Mouse (Mus musculus): ENCODE data around the gene Lars2. TPM values are rescaled to one million over a fixed set of nuclear protein-coding genes. Genes with fewer than 3 reads are reported as not detected.
"Not testable (repeated sequence)": the region's sequence is repeated elsewhere in the genome, so short reads cannot be mapped to it uniquely, and the experiment has no call there.

The Lars2 gene
- polyA plus RNA-seq, 1 experiment from 2014 or later = 1,259 TPM

DNA sequence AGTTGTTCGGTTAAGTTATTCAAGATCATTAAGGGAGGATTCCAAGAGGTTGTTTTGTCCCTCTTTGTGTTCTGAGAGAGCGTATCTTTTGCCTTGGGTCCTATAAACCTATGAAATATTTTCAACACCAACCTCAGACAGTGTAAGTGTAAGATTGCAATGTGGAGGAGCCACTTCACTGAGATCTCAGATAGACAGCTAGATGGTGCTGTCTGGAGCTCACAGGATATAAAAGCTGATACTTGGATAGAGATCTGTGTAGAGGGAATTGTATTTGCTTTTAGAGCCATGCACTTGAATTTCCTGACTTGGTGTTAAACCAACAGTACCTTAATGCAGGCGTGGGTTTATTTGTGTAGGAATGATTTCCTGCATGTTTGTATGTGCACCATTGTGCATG is 35.5 kb downstream of the Lars2 start:
- H3K9ac ChIP-seq = no peak overlapping the region
- H3K4me1 ChIP-seq = peaks cover 6% of the 10 kb centered on the region; the same call in 1 of the 2 replicates
- 93% methylated on average over 3 of the region's 3 CpGs for whole genome bisulfite sequencing
- H3K27ac ChIP-seq = no peak overlapping the region
- H3K4me2 ChIP-seq = no peak overlapping the region
- no peak overlapping the region for H3K4me3 ChIP-seq (replicated peaks)
- ATAC-seq (ENCODE audit: low FRiP score) = no peak
- H3K9me3 ChIP-seq = no peaks in the 10 kb centered on the region
- H3K27me3 ChIP-seq = no peaks in the 10 kb centered on the region
- H3K36me3 ChIP-seq (replicated peaks) = peaks cover 9% of the 10 kb centered on the region; the same call in 1 of the 2 replicates

DNA sequence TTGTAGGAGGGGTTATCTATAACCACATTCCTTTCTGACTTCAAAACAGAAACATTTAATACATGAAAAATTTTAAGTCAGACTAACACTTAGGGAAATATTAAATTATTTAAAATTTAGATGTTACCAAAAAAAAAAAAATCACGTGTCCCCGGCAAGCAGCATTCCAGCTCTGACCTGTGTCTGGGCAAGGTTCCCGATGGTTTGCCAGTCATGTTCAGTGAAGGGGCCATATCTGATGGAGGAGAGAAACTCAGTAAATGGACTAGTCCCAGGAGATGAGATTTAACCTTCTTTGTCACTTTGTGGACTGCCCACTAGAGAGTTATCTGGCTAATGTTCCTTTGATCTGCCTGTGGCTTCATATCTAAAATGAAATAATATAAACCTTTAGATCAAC is 36.3 kb downstream of the Lars2 start:
- Histone ChIP-seq H3K9ac (no peak overlapping the region), H3K4me1 (peaks cover 1% of the 10 kb centered on the region; the same call in 1 of the 2 replicates), H3K4me3 (replicated peaks) (no peak overlapping the region), H3K27ac (no peak overlapping the region), H3K4me2 (no peak overlapping the region), H3K36me3 (replicated peaks) (peaks cover 9% of the 10 kb centered on the region; the same call in 1 of the 2 replicates), H3K9me3 (no peaks in the 10 kb centered on the region), H3K27me3 (no peaks in the 10 kb centered on the region)
- no peak for ATAC-seq (ENCODE audit: low FRiP score)
- WGBS = 91% methylated on average over 3 of the region's 3 CpGs

DNA sequence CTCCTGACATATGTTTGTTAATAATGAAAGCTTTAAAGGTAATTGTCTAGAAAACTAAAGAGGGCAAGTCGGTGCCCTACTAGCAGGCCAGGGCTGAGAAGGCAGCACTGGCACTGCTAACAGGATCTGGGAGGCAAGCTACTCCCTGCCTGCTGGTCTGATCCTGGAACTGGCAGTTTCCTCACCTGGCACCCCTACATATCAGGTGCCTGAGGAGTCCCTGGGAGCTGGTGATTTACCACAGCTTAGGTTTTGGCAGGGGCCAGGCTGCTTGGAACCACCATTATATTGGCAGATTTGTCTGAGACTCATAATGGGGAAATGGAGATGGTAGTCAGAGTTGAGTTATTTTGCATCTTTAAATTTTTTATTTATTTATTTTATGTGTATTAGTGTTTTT is 38.5 kb downstream of the Lars2 start:
- Histone ChIP-seq H3K4me2 (no peak overlapping the region), H3K4me1 (no peaks in the 10 kb centered on the region), H3K9me3 (no peaks in the 10 kb centered on the region), H3K36me3 (replicated peaks) (peaks cover 5% of the 10 kb centered on the region; the same call in 1 of the 2 replicates), H3K4me3 (replicated peaks) (no peak overlapping the region), H3K27me3 (no peaks in the 10 kb centered on the region), H3K27ac (no peak overlapping the region), H3K9ac (no peak overlapping the region)
- no peak for ATAC-seq (ENCODE audit: low FRiP score)
- 95% methylated on average over 1 of the region's 1 CpGs for WGBS

DNA sequence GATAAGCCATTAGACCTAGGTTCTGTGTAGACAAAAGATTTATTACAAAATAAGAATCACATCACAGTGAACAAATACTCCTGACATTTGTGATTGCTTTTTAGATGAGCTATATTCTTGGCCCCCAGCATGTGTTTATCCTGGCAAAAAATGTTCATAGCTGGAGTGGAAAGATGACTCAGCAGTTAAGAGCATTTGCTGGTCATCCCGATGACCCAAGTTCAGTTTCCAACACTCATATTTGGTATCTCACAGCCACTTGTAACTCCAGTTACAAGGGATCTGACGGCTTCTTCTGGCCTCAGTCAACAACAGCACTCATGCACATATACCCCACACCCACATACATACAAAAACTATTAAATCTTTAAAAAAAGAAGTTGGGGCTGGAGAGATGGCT is 42.0 kb downstream of the Lars2 start:
- H3K4me2 ChIP-seq = no peak overlapping the region
- no peak overlapping the region for H3K9ac ChIP-seq

DNA sequence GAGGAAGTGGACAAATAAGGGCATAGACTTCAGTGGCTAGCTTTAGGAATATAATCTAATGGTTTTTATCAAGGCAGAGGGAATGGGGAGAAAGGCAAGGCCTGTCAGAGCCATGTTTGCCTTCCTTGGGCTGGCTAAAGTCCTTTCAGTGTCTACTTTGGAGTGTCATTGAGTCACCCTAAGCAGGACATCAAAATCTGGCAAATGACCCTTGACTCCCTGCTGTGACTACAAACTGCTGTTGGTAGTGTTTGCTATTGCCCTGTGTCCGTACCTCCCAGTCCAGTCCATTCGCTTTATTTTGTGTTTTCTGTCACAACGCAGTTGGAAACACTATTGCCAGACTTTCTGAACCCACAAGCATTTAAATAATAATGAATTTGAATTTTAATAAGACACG is 63.1 kb downstream of the Lars2 start:
- H3K4me2 ChIP-seq = no peak overlapping the region
- WGBS = 89% methylated on average over 4 of the region's 4 CpGs
- H3K9me3 ChIP-seq = no peaks in the 10 kb centered on the region
- no peaks in the 10 kb centered on the region for H3K27me3 ChIP-seq
- H3K27ac ChIP-seq = no peak overlapping the region
- no peaks in the 10 kb centered on the region for H3K4me1 ChIP-seq
- H3K9ac ChIP-seq = no peak overlapping the region
- H3K36me3 ChIP-seq (replicated peaks) = no peaks in the 10 kb centered on the region; the same call in 1 of the 2 replicates
- ATAC-seq (ENCODE audit: low FRiP score) = no peak
- H3K4me3 ChIP-seq (replicated peaks) = no peak overlapping the region

More for the DNA sequence above, 42.0 kb downstream of the Lars2 start:
- H3K4me1 ChIP-seq = no peaks in the 10 kb centered on the region
- ATAC-seq (ENCODE audit: low FRiP score) = no peak
- H3K9me3 ChIP-seq = no peaks in the 10 kb centered on the region
- no peak overlapping the region for H3K27ac ChIP-seq
- no peaks in the 10 kb centered on the region for H3K27me3 ChIP-seq
- 100% methylated on average over 2 of the region's 2 CpGs for WGBS
- H3K4me3 ChIP-seq (replicated peaks) = no peak overlapping the region
- H3K36me3 ChIP-seq (replicated peaks) = peaks cover 17% of the 10 kb centered on the region

DNA sequence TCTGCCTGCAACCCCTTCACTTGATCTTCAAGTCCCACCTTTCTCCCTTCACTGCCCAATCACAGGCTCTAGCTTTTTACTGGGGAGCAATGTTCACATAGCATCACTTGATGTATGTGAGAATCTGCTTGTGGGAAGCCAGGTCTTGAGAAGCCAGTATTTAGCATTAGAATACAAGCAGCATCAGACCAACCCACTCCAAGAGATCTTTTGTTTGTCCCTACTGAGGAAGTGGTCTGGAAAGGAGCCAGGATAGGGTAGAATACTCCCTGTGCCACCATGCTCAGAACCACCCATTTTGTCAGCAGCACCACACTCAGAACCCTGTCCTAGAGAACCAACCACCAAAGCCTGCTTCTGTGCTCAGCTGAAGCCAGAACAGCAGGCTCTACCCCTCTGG is 64.2 kb downstream of the Lars2 start:
- Histone ChIP-seq H3K4me3 (replicated peaks) (no peak overlapping the region), H3K27ac (no peak overlapping the region), H3K27me3 (no peaks in the 10 kb centered on the region), H3K4me1 (no peaks in the 10 kb centered on the region), H3K4me2 (no peak overlapping the region), H3K9me3 (no peaks in the 10 kb centered on the region), H3K9ac (no peak overlapping the region), H3K36me3 (replicated peaks) (peaks cover 4% of the 10 kb centered on the region)
- ATAC-seq (ENCODE audit: low FRiP score) = no peak

DNA sequence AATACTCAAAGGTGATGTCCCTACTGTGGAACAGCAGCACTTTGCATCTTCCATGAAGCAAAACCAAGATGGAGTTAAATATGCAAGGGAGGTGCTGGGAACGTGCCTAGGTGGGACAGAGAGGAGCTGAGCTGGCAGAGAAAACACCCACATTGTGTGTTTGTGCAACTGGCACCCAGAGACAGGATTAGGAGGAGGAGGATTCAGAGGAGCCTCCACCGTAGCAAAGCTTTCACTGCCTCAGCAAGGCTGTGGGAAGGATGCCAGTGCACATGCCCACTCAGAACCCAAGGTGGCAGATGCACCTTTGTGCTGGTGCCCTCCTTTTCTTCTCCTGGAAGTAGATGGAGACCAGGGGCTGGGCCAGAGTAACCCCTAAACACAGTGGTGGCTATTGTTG is 71.5 kb downstream of the Lars2 start:
- 77% methylated on average over 2 of the region's 2 CpGs for WGBS
- no peaks in the 10 kb centered on the region for H3K4me1 ChIP-seq
- ATAC-seq (ENCODE audit: low FRiP score) = no peak
- peaks cover 32% of the 10 kb centered on the region for H3K36me3 ChIP-seq (replicated peaks)
- no peak overlapping the region for H3K9ac ChIP-seq
- no peak overlapping the region for H3K4me2 ChIP-seq
- H3K27me3 ChIP-seq = no peaks in the 10 kb centered on the region
- no peak overlapping the region for H3K27ac ChIP-seq
- H3K4me3 ChIP-seq (replicated peaks) = no peak overlapping the region
- no peaks in the 10 kb centered on the region for H3K9me3 ChIP-seq

DNA sequence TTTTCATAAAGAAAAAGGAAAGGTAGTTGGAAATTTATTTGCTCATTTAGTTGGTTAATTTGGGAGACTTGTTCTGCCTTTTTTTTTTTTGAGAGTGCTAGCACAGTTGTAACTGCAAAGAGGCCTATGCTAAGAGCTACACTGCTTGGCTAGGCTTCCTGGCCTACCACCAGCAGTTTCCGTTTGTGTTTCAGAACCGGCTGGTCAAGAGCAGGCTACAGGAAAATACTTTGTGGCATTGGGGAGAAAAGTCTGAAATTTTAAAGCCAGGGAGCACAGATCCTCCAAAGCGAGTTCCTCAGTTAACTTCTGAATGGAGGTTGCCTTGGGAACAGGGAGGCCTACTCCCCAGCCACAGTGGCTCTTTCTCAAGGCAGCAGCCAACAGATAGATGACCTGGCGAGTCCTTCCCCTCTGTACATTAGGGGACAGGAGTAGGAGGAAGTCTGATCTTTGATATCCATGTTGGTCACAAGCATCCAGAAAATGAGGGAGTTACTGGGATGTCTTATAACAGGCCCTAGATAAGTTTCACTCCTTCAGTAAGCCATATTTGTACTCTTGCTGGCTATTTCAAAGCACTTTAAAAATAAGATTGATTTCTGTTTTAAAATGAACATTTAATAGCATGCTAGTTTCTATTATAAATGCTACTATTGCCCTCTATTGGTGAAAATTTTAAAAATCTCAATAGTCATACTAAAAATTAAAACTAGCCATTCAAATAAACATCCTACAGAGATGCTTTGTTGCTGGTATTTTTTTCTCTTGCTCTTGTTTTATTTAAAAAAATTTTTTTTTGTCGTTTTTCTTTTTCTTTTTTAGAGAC is 73.7 kb downstream of the Lars2 start:
- H3K9ac ChIP-seq = no peak overlapping the region
- WGBS = 54% methylated on average over 5 of the region's 5 CpGs
- no peak overlapping the region for H3K4me3 ChIP-seq (replicated peaks)

DNA sequence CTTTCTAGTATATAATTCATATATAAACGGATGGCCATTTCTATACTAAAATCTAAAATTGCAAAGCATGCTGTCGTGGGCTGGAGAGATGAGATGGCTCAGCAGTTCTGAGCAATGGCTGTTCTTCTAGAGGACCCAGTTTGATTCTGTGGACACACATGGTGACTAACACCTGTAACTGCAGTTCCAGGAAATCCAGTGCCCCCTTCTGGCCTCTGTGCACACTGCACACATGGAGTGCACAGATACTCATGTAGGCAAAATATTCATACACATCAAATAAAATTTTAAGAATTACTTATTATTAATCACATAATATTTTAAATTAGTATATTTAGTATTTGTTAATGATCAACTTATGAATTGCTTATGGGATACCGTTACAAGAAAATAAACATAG is 80.4 kb downstream of the Lars2 start:
- not testable (repeated sequence) for H3K4me1 ChIP-seq; H3K9me3 ChIP-seq; H3K4me3 ChIP-seq (replicated peaks); H3K36me3 ChIP-seq (replicated peaks); ATAC-seq (ENCODE audit: low FRiP score); H3K27ac ChIP-seq; H3K4me2 ChIP-seq; H3K9ac ChIP-seq; H3K27me3 ChIP-seq
- 99% methylated on average over 3 of the region's 3 CpGs for WGBS

More for the DNA sequence above, 73.7 kb downstream of the Lars2 start:
- Histone ChIP-seq H3K4me1 (no peaks in the 10 kb centered on the region), H3K9me3 (no peaks in the 10 kb centered on the region), H3K27me3 (no peaks in the 10 kb centered on the region), H3K27ac (no peak overlapping the region), H3K36me3 (replicated peaks) (peaks cover 32% of the 10 kb centered on the region), H3K4me2 (no peak overlapping the region)
- ATAC-seq (ENCODE audit: low FRiP score) = no peak

DNA sequence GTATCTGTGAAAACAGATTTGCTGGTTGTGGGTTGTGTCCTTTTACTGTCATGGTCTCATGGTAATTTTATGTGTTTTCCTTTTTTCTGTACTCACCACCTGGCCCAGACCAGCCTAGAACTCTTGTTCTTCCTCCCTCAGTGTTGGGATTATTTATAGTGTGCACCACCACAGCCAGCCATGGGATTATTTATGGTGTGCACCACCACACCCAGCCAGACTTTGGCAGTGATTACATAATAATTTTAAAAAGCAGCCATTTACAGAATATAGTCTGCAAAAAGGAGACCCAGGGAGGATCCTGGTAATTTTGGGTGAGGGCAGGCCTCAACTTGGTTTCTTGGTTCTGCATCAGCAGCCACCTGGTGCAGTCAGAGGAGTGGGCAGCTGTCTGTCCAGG is 81.9 kb downstream of the Lars2 start:
- H3K9ac ChIP-seq = no peak overlapping the region
- no peak overlapping the region for H3K4me3 ChIP-seq (replicated peaks)
- H3K27ac ChIP-seq = no peak overlapping the region
- no peaks in the 10 kb centered on the region for H3K4me1 ChIP-seq
- H3K4me2 ChIP-seq = no peak overlapping the region
- peaks cover 8% of the 10 kb centered on the region; the same call in 1 of the 2 replicates for H3K36me3 ChIP-seq (replicated peaks)
- no peaks in the 10 kb centered on the region for H3K27me3 ChIP-seq
- ATAC-seq (ENCODE audit: low FRiP score) = no peak
- H3K9me3 ChIP-seq = no peaks in the 10 kb centered on the region

DNA sequence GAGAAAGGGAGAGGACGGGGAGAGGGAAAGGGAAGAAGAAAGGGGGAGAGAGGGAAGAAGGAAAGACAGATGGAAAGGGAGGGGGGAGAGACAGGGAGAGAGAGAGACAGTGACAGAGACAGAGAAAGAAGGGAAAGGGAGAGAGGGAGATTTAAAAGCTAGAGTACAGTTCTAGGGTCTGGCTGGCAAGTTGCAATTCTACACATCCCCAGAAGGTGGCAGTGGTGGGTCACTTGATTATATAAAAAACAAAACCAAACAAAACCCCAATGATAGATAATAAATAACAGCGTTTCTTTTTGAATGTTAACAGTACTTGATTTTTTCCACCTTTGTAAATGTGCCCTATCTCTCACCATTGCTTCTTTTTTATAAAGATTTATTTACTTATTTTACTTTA is 83.4 kb downstream of the Lars2 start:
- H3K27ac ChIP-seq = no peak overlapping the region
- 48% methylated on average over 2 of the region's 2 CpGs for WGBS
- H3K4me1 ChIP-seq = no peaks in the 10 kb centered on the region
- H3K4me2 ChIP-seq = no peak overlapping the region
- no peaks in the 10 kb centered on the region for H3K9me3 ChIP-seq
- H3K4me3 ChIP-seq (replicated peaks) = no peak overlapping the region
- ATAC-seq (ENCODE audit: low FRiP score) = no peak
- H3K27me3 ChIP-seq = no peaks in the 10 kb centered on the region
- peaks cover 17% of the 10 kb centered on the region; the same call in 1 of the 2 replicates for H3K36me3 ChIP-seq (replicated peaks)
- no peak overlapping the region for H3K9ac ChIP-seq

DNA sequence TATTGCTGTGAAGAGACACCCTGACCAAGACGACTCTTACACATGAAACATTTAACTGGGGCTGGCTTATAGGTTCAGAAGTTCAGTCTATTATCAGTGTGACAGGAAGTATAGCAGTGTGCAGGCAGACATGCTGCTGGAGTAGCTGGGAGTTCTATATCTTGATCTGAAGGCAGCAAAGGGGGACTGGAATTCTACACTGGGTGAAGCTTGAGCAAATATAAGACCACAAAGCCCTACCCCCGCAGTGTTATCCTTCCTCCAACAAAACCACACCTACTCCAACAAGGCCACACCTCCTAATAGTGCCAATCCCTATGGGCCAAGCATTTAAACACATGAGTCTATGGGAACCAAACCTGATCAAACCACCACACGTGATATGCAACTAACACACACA is 85.0 kb downstream of the Lars2 start:
- WGBS = 77% methylated on average over 3 of the region's 3 CpGs
- Histone ChIP-seq H3K27ac (no peak overlapping the region), H3K4me3 (replicated peaks) (no peak overlapping the region), H3K4me2 (no peak overlapping the region), H3K4me1 (no peaks in the 10 kb centered on the region), H3K27me3 (no peaks in the 10 kb centered on the region), H3K9me3 (no peaks in the 10 kb centered on the region), H3K9ac (no peak overlapping the region), H3K36me3 (replicated peaks) (peaks cover 25% of the 10 kb centered on the region; the same call in 1 of the 2 replicates)
- no peak for ATAC-seq (ENCODE audit: low FRiP score)

Data from forebrain, embryonic 12.5 days (tissue).